9 mouse cellular contexts compared by ENCODE assay signal in the genomic region with DNA sequence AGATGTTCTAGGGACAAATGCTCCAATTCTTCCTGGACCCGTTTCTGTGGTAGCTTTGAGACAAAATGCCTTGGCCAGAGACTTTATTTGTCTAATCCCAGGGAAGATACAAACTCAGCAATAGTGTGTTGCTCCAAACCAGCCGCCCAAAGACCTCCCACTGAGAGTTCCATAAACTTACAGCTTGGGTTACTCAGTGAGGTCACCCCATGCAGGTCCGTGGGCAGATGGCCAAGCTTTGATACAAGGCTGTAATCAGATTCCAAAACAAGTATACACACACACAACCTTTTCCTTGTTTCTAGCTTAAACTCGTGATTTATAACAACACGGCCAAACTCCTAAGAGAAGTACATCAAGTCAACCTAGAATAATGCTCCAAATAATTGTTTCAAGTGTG.
DNase-seq lines count a peak whose midpoint lies in the region; ATAC-seq lines count a peak whose summit lies in the region.
"Had no signal": no experiment of that assay in that cellular context is flagged by ENCODE, and none has a peak within 500 bp of the region (broad histone marks: within the 10 kb centered on the region; RNA-seq: fewer than 3 reads in every experiment).

No protein-coding gene starts in this region.

- H3K27ac ChIP-seq in embryonic facial prominence, embryonic 14.5 days (replicated peaks; ENCODE audit: low read depth, low read length): no peak overlapping the region
- H3K27ac ChIP-seq in kidney, embryonic 15.5 days: 0 out of 2 replicates have a peak overlapping the region, but pooled peaks have one; percentile 54
- H3K27ac ChIP-seq: embryonic facial prominence, embryonic 12.5 days had no signal

- ATAC-seq in cerebellum, adult (ENCODE audit: insufficient number of reproducible peaks, low FRiP score, low TSS enrichment): no peak
- ATAC-seq in embryonic facial prominence, embryonic 14.5 days (ENCODE audit: low read depth): 0 out of 2 replicates have a peak, but pooled peaks have one; percentile 62
- peak; percentile 71; the same call in 1 of the 2 replicates for ATAC-seq in kidney, embryonic 15.5 days (replicated peaks; ENCODE audit: low FRiP score)

- H3K27me3 ChIP-seq in embryonic facial prominence, embryonic 14.5 days (replicated peaks; ENCODE audit: control insufficient read depth, insufficient read depth, low read length): no peaks in the 10 kb centered on the region
- no peaks in the 10 kb centered on the region for H3K27me3 ChIP-seq in kidney, embryonic 15.5 days
- H3K27me3 ChIP-seq: embryonic facial prominence, embryonic 12.5 days had no signal

- H3K4me2 ChIP-seq in embryonic facial prominence, embryonic 14.5 days (ENCODE audit: low read depth, low read length): no peak overlapping the region
- H3K4me2 ChIP-seq in kidney, embryonic 15.5 days: no peak overlapping the region
- H3K4me2 ChIP-seq: embryonic facial prominence, embryonic 12.5 days had no signal

- peak; percentile 5 to 11 for DNase-seq in cerebellum, postnatal 36 days
- DNase-seq in ES-CJ7 (ENCODE audit: low read depth, low spot score): peak; percentile 50
- DNase-seq in embryonic facial prominence, embryonic 14.5 days (ENCODE audit: low spot score): peak; percentile 83
- peak; percentile 27 to 73 for DNase-seq in urinary bladder, postnatal 4 days (ENCODE audit: low spot score in 2 of 2)
- no peak for DNase-seq in thymus, postnatal 14 days
- no peak for DNase-seq in left cerebral cortex, adult 8-10 months (ENCODE audit: low spot score in 2 of 2)

- H3K9me3 ChIP-seq in embryonic facial prominence, embryonic 14.5 days (ENCODE audit: control insufficient read depth, low read length): no peaks in the 10 kb centered on the region
- no peaks in the 10 kb centered on the region for H3K9me3 ChIP-seq in kidney, embryonic 15.5 days (replicated peaks)
- H3K9me3 ChIP-seq: embryonic facial prominence, embryonic 12.5 days had no signal

- no peaks in the 10 kb centered on the region for H3K36me3 ChIP-seq in embryonic facial prominence, embryonic 14.5 days (ENCODE audit: control insufficient read depth, insufficient read depth, low read length)
- no peaks in the 10 kb centered on the region for H3K36me3 ChIP-seq in kidney, embryonic 15.5 days
- H3K36me3 ChIP-seq: embryonic facial prominence, embryonic 12.5 days had no signal

- H3K4me3 ChIP-seq in embryonic facial prominence, embryonic 14.5 days (ENCODE audit: low read depth, low read length): no peak overlapping the region
- no peak overlapping the region for H3K4me3 ChIP-seq in kidney, embryonic 15.5 days (replicated peaks)
- H3K4me3 ChIP-seq: embryonic facial prominence, embryonic 12.5 days had no signal

- H3K4me1 ChIP-seq in embryonic facial prominence, embryonic 14.5 days (ENCODE audit: control insufficient read depth, insufficient read depth, low read length): peaks cover 8% of the 10 kb centered on the region; the same call in 1 of the 2 replicates
- peaks cover 10% of the 10 kb centered on the region; the same call in 1 of the 2 replicates for H3K4me1 ChIP-seq in kidney, embryonic 15.5 days

- WGBS in embryonic facial prominence, embryonic 14.5 days: 30% methylated on average over 5 of the region's 5 CpGs
- 14% methylated on average over 5 of the region's 5 CpGs for WGBS in kidney, embryonic 15.5 days

- H3K9ac ChIP-seq in embryonic facial prominence, embryonic 14.5 days (ENCODE audit: low read depth, low read length): no peak overlapping the region
- no peak overlapping the region for H3K9ac ChIP-seq in kidney, embryonic 15.5 days
- H3K9ac ChIP-seq: embryonic facial prominence, embryonic 12.5 days had no signal

Comparison
In these comparisons a context has a peak if more than half of its experiments do, and no peak if none do; other contexts are left out.
1. DNase-seq: peak in cerebellum, postnatal 36 days (2 of 2), ES-CJ7 (single experiment), embryonic facial prominence, embryonic 14.5 days (single experiment) and urinary bladder, postnatal 4 days (2 of 2); none in thymus, postnatal 14 days (single experiment) and left cerebral cortex, adult 8-10 months (0 of 2).